Mouse (Mus musculus) forebrain, embryonic 14.5 days (tissue): ENCODE measurements around the gene Serpinb1c. TPM values are rescaled to one million over a fixed set of nuclear protein-coding genes. Genes with fewer than 3 reads are reported as not detected.
"Not testable (repeated sequence)": the region's sequence is repeated elsewhere in the genome, so short reads cannot be mapped to it uniquely, and the experiment has no call there.

Source experiments
- ATAC-seq: fragments of 200-750 bp; cut with Nextera tagmentation; 2 replicates; pipeline ENCODE4 v1.8.0; 2017; ENCODE audit warnings: mild to moderate bottlenecking, moderate library complexity
- DNase-seq: peaks from one replicate; pipeline ENCODE4 v3.0.0-alpha.2; 2015; ENCODE audit warnings: low spot score
- H3K27ac ChIP-seq: fragments of 300-500 bp; sonication (generic); 2 replicates; pipeline ENCODE4 v1.5.1; 2014; ENCODE audit warnings: low read depth, mild to moderate bottlenecking, control low read depth, low read length, moderate library complexity
- H3K27me3 ChIP-seq: fragments of 300-500 bp; sonication (generic); replicated peaks from 2 replicates; pipeline ENCODE4 v1.6.1; 2014; ENCODE audit warnings: low read length, control low read depth, mixed read lengths; ENCODE audit not compliant: control insufficient read depth, insufficient read depth
- H3K36me3 ChIP-seq: fragments of 300-500 bp; sonication (generic); 2 replicates; pipeline ENCODE4 v1.6.1; 2014; ENCODE audit warnings: low read length, control low read depth; ENCODE audit not compliant: control insufficient read depth, insufficient read depth
- H3K4me1 ChIP-seq: fragments of 300-500 bp; sonication (generic); 2 replicates; pipeline ENCODE4 v1.6.1; 2014; ENCODE audit warnings: antibody characterized with exemption, low read length, control low read depth; ENCODE audit not compliant: control insufficient read depth, insufficient read depth
- H3K4me2 ChIP-seq: fragments of 300-500 bp; sonication (generic); 2 replicates; pipeline ENCODE4 v1.6.1; 2014; ENCODE audit warnings: mild to moderate bottlenecking, control low read depth, low read length
- H3K4me3 ChIP-seq: fragments of 300-500 bp; sonication (generic); 2 replicates; pipeline ENCODE4 v1.5.1; 2014; ENCODE audit warnings: low read depth, low read length, control low read depth
- H3K9ac ChIP-seq: fragments of 300-500 bp; sonication (generic); 2 replicates; pipeline ENCODE4 v1.6.1; 2014; ENCODE audit warnings: mild to moderate bottlenecking, low read length, control low read depth, moderate library complexity
- H3K9me3 ChIP-seq: fragments of 300-500 bp; sonication (generic); replicated peaks from 2 replicates; pipeline ENCODE4 v1.6.1; 2016; ENCODE audit warnings: low read length, control low read depth, mixed read lengths; ENCODE audit not compliant: control insufficient read depth
- WGBS: fragments of 180-500 bp; shearing (Covaris S2); extraction: QIAGEN DNeasy Blood & Tissue Kit; methylation state at CpG from one replicate; pipeline ENCODE4 v1.1.7; 2014; 5-methylcytosine and 5-hydroxymethylcytosine counted together
- polyA plus RNA-seq: library from polyadenylated mRNA; unstranded; fragments of >200 nt; fragmentation: Nextera tagmentation; extraction: Ambion mirVana; gene quantifications from 2 replicates; pipeline ENCODE4 v1.2.1, GENCODE M21; 2014

Serpinb1c gene
- polyA plus RNA-seq, result not detected in 2 replicates

DNA sequence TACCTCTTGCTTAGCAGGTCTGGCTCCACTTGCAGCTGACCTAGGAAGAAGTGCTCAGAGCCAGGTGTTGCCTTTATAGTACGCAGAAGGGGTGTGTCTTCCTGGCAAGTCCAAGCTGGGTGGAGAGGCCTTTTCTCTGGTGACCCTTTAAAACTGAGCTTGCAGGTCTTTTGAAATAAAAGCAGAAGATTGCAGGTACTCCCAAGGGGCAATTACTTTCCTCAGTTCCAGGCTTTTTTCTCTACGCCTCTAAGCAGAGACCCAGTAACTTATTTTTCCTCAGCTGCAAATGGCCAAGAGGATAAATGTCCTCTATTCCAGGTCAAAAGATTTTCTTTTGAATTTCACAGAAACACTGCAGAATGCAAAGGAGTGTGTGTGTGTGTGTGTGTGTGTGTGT, at the start of gene Serpinb1c:
TSS of gene Serpinb1c (minus strand) at position 101 of the 400 bp plus-strand sequence.
- no peak for ATAC-seq
- H3K4me3 ChIP-seq, result no peak within 1 kb of the TSS

DNA sequence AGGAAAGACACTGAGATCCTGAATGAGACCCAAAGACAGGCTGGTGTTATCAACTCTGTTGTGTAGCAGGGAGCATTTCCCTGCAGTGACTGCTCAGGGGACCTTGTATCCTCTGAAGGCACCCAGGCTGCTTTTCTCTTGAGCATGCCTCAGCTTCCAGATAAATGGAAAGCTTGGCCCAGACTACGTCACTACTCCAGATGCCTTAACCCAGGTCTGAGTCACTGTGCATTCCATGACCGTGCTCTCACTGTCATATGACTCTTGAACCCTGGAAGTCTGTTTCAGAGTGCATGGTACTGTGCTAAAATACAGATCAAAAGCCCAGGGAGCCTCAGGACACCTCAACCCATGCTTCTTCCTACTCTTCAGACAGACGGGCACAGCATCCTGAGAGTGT, 41.2 kb upstream of the Serpinb1c start:
- H3K9ac ChIP-seq, ATAC-seq, H3K27me3 ChIP-seq, H3K36me3 ChIP-seq, H3K4me3 ChIP-seq, H3K27ac ChIP-seq, H3K4me1 ChIP-seq, H3K9me3 ChIP-seq, DNase-seq, H3K4me2 ChIP-seq: not testable (repeated sequence)
- WGBS, result 84% methylated on average over 3 of the region's 3 CpGs

More for the DNA sequence above, at the start of gene Serpinb1c:
- no peaks in the 10 kb centered on the region for H3K36me3 ChIP-seq
- WGBS, result 88% methylated on average over 2 of the region's 2 CpGs
- H3K4me1 ChIP-seq, result no peaks in the 10 kb centered on the region
- H3K4me2 ChIP-seq, result no peak within 1 kb of the TSS
- no peaks in the 10 kb centered on the region for H3K27me3 ChIP-seq
- no peak within 1 kb of the TSS for H3K27ac ChIP-seq
- no peak within 1 kb of the TSS for H3K9ac ChIP-seq
- no peaks in the 10 kb centered on the region for H3K9me3 ChIP-seq
- no peak for DNase-seq

DNA sequence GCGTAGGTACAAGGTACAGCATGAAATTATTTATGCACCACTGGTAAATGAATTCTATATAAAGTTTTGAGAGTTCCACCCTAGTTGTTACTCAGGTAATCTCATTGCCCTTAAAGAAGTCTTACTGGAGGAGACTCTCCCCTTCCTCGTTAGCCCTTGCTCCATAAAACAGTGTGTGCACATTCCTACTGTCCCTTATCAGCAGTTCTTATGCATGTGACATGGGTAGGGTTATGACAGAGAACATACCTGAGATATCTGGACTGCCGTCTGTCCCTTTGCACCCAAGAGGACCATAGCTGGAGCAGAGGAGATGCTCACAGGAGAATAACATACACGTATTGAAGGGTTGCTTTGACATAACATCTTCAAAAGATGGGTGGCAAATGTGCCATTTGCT, 40.3 kb upstream of the Serpinb1c start:
- H3K36me3 ChIP-seq, H3K27me3 ChIP-seq, H3K4me3 ChIP-seq, H3K27ac ChIP-seq, H3K4me2 ChIP-seq, ATAC-seq, H3K9me3 ChIP-seq, H3K4me1 ChIP-seq, H3K9ac ChIP-seq, DNase-seq: not testable (repeated sequence)
- 80% methylated on average over 4 of the region's 4 CpGs for WGBS

DNA sequence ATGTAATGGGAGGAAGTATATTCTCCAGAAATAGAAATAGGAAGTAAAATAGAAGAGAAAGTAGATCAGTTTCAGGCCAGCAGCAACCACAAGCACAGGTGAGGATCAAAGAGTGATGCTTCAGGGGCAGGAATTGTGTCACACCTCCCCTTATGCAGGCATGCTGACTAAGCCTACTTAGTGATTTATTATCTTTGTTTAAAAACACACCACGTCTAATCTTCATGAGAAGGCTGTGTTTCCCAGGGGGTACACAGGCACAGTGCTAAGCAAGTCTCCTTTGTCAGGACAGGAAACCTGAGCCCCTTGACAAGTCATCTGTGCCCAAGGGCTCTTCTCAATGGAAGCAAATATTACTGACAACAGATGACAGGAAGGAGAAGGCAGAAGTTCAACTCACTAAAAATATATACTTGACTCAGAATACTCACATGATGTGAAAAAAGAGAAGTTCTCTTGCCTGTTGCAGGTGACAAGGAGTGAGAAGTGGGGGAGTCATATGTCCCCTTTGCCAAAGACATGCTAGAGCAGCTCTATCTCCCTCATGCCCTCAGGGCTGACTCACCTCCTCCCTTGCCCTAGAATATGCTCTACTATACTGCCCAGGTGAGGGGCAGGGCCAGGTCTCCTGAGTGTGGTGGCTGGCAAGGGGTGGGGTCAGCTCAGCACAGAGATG, 36.8 kb upstream of the Serpinb1c start:
- Histone ChIP-seq H3K4me3 (no peak overlapping the region), H3K36me3 (no peaks in the 10 kb centered on the region), H3K9me3 (no peaks in the 10 kb centered on the region), H3K4me2 (no peak overlapping the region), H3K9ac (no peak overlapping the region), H3K27ac (no peak overlapping the region), H3K4me1 (no peaks in the 10 kb centered on the region), H3K27me3 (no peaks in the 10 kb centered on the region)
- 54% methylated on average over 1 of the region's 1 CpGs for WGBS
- no peak for ATAC-seq
- no peak for DNase-seq

DNA sequence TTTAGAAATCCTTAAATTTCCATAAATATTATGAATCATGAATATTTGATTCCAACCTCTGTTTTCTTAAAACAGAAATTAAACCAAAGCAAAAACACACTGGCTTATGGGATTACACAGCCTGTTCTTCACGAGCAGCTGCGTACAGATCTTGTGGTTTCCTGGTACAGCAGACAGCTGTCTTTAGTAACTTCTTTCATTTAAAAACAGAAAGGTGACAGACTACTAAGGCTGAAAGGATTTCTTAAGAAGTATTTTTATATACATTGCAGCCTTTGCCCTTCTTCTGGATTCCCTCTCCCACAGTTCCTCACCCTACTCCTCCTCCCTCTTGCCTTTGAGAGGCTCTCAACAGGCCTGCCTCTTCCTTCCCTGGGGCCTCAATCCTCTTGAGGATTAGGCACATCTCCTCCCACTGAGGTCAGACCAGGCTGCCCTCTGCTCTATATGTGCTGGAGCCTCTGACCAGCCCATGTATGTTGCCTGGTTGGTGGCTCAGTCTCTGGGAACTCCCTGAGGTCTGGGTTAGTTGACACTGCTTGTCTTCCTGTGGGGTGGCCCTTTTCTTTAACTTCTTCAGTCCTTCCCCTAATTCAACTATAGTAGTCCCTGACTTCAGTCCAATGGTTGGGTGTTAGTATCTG, 31.2 kb upstream of the Serpinb1c start:
- Histone ChIP-seq H3K4me1 (no peaks in the 10 kb centered on the region), H3K9me3 (no peaks in the 10 kb centered on the region), H3K4me2 (no peak overlapping the region), H3K36me3 (no peaks in the 10 kb centered on the region), H3K4me3 (no peak overlapping the region), H3K27ac (no peak overlapping the region), H3K27me3 (no peaks in the 10 kb centered on the region), H3K9ac (no peak overlapping the region)
- DNase-seq (no peak), ATAC-seq (no peak)
- 89% methylated on average over 2 of the region's 2 CpGs for WGBS

DNA sequence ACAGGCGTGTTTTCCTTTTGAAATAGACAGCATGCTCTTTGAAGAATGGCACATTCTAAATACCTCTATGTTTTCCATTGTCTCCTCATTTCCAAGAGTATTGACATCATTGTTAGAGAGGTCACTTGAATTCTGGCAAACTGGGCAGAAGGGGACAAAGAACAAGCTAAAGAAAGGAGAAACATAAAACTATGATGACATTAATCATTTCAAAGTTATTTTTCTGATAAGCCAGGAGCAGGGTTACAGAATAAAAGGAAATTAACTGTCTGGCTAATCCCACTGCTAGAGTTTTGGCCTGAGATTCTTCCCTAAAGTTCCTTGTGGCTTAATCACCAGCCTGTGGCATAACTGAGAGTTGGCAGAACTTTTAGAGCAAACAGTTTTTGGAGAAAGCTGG, 29.2 kb upstream of the Serpinb1c start:
- H3K9ac ChIP-seq, result no peak overlapping the region
- DNase-seq (no peak), ATAC-seq (no peak)
- H3K36me3 ChIP-seq, result no peaks in the 10 kb centered on the region
- 67% methylated on average over 1 of the region's 1 CpGs for WGBS
- H3K4me1 ChIP-seq, result no peaks in the 10 kb centered on the region
- H3K4me3 ChIP-seq, result no peak overlapping the region
- H3K4me2 ChIP-seq, result no peak overlapping the region
- no peaks in the 10 kb centered on the region for H3K27me3 ChIP-seq
- H3K27ac ChIP-seq, result no peak overlapping the region
- H3K9me3 ChIP-seq, result no peaks in the 10 kb centered on the region

DNA sequence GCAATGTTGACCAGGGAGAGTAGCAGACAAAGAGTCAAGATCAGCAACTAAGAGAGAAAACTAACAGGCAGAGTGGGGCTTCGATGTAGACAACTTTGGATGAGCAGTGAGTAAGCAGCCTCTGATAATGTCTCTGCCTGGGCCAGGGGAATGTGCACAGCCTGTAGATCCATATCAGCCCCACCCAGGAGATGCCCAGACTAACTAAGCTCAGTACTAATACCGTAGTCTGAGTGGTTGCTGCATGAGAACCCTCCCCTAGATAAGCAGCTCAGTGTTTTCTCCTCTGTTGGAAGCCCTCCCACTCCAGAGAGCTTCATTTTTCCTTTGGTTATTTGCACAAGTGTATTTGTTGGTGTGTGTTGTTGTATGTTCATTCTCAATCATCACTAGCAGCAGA, 28.6 kb upstream of the Serpinb1c start:
- Histone ChIP-seq H3K9ac (no peak overlapping the region), H3K27ac (no peak overlapping the region), H3K36me3 (no peaks in the 10 kb centered on the region), H3K27me3 (no peaks in the 10 kb centered on the region), H3K9me3 (no peaks in the 10 kb centered on the region), H3K4me1 (no peaks in the 10 kb centered on the region), H3K4me2 (no peak overlapping the region), H3K4me3 (no peak overlapping the region)
- no peak for ATAC-seq
- DNase-seq, result no peak
- WGBS, result 87% methylated on average over 2 of the region's 2 CpGs

DNA sequence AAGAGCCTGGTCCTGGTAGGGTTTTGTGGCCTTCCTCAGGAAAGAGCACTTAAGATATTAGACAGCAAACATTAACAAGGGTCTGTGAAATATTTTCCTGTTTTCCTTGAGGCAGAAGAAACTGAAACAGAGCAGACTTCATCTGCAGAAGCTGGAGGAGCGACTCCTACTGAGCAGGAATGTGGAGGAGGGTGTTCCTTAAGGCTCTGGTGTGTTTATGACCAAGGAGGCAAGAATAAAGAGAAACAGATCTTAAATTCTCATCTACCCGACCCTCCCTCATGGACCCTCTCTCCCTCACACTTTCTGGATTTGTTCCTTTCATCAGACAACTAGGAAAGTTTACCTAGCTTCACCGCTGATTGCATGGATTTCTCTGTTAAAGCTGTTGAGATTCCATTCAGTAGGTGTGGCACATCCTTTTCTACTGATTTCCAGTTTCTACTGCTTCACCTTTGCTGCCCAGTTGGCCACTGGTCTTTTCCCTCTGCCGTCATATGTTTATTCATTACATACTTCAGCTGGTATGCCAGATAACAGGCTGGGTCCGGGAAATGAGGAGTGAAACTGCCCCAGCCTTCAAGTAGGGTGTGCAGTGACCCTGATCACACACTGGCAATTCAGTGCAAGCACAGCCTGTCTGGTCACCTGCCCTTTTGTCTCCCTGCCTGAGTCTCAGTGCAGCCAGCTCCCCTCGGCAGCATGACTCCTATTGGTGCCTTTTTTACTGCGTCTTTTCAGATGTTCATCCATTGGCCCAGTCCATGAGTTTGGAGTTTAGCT, 26.8 kb upstream of the Serpinb1c start:
- ATAC-seq (no peak), DNase-seq (no peak)
- H3K4me2 ChIP-seq, result no peak overlapping the region
- H3K27me3 ChIP-seq, result no peaks in the 10 kb centered on the region
- H3K9ac ChIP-seq, result no peak overlapping the region
- no peak overlapping the region for H3K4me3 ChIP-seq
- WGBS, result 67% methylated on average over 7 of the region's 7 CpGs
- no peaks in the 10 kb centered on the region for H3K36me3 ChIP-seq
- no peaks in the 10 kb centered on the region for H3K9me3 ChIP-seq
- H3K4me1 ChIP-seq, result no peaks in the 10 kb centered on the region
- no peak overlapping the region for H3K27ac ChIP-seq

DNA sequence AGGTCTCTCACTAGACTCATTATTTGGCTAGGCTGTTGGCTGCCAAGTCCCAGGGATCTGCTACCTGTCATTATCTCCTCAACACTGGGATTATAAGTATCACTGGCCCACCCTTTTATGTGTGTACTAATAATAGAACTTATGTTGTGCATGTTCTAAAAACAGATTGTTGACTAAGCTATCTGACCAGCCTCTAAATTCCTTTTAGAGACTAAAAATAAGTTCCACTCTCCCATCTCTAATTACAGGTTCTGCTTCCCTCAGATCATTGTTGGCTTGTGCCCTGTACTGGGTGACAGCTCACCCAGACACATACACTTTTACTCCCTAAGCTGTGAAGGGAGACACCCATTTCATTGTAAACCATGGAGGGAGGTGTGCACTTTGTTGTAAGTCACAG, 24.6 kb upstream of the Serpinb1c start:
- no peaks in the 10 kb centered on the region for H3K4me1 ChIP-seq
- H3K9ac ChIP-seq, result no peak overlapping the region
- ATAC-seq (no peak), DNase-seq (no peak)
- H3K27ac ChIP-seq, result no peak overlapping the region
- no peaks in the 10 kb centered on the region for H3K36me3 ChIP-seq
- no peak overlapping the region for H3K4me2 ChIP-seq
- no peaks in the 10 kb centered on the region for H3K27me3 ChIP-seq
- no peak overlapping the region for H3K4me3 ChIP-seq
- H3K9me3 ChIP-seq, result no peaks in the 10 kb centered on the region
